Mouse (Mus musculus) kidney, postnatal 4 days (tissue): ENCODE data around the gene Tsr3.

Source experiments
- DNase-seq, 2 experiments: peaks; one replicate each; pipeline ENCODE4 v3.0.0; 2021; ENCODE audit warnings: mixed read lengths in 2 of 2

Tsr3 gene

GRCm38 (mm10) chr17:25244239-25244638 lies 4.3 kb downstream of the Tsr3 start:
- DNase-seq, result peak in 1 of 2 experiments; percentile 44

- no peak for DNase-seq
Observed at GRCm38 (mm10) chr17:25248033-25248750, 8.2 kb downstream of the Tsr3 start.

GRCm38 (mm10) chr17:25250181-25250835 lies 10.3 kb downstream of the Tsr3 start:
- no peak for DNase-seq

- DNase-seq, result no peak
Observed at GRCm38 (mm10) chr17:25252643-25253042, 12.7 kb downstream of the Tsr3 start.

- DNase-seq, result no peak
Observed at GRCm38 (mm10) chr17:25253760-25254159, 13.8 kb downstream of the Tsr3 start.

- no peak for DNase-seq
Observed at GRCm38 (mm10) chr17:25255110-25255509, 15.1 kb downstream of the Tsr3 start.

- peak; percentile 59 to 72 for DNase-seq
Observed at GRCm38 (mm10) chr17:25256140-25256754, 16.3 kb downstream of the Tsr3 start, which contains the start of gene Baiap3. Gene Baiap3 (minus strand): TSS chr17:25256364.

- no peak for DNase-seq
Observed at GRCm38 (mm10) chr17:25257804-25258261, 17.9 kb downstream of the Tsr3 start.

- peak in 1 of 2 experiments; percentile 47 for DNase-seq
Observed at GRCm38 (mm10) chr17:25264453-25264852, 24.5 kb downstream of the Tsr3 start.

GRCm38 (mm10) chr17:25270795-25271335 lies 30.9 kb downstream of the Tsr3 start:
- no peak for DNase-seq

- peak in 1 of 2 experiments; percentile 51 for DNase-seq
Observed at GRCm38 (mm10) chr17:25272326-25272725, 32.4 kb downstream of the Tsr3 start.

- peak; percentile 87 to 94 for DNase-seq
Observed at GRCm38 (mm10) chr17:25272951-25273705, 33.2 kb downstream of the Tsr3 start.

GRCm38 (mm10) chr17:25273706-25274501 lies 33.9 kb downstream of the Tsr3 start:
- peak; percentile 94 to 96 for DNase-seq

- DNase-seq, result no peak
Observed at GRCm38 (mm10) chr17:25274571-25275346, 34.8 kb downstream of the Tsr3 start, which contains the start of gene Ube2i. Gene Ube2i (minus strand): TSS chr17:25274622.

GRCm38 (mm10) chr17:25275833-25276232 lies 35.9 kb downstream of the Tsr3 start:
- DNase-seq, result no peak

- DNase-seq, result peak; percentile 60 to 78
Observed at GRCm38 (mm10) chr17:25282133-25282532, 42.2 kb downstream of the Tsr3 start.

- peak; percentile 75 to 80 for DNase-seq
Observed at GRCm38 (mm10) chr17:25285033-25285432, 45.1 kb downstream of the Tsr3 start.

- DNase-seq, result peak; percentile 74 to 77
Observed at GRCm38 (mm10) chr17:25288842-25289241, 48.9 kb downstream of the Tsr3 start.

GRCm38 (mm10) chr17:25290411-25290810 lies 50.4 kb downstream of the Tsr3 start:
- peak in 1 of 2 experiments; percentile 46 for DNase-seq
